Mouse (Mus musculus) testis, adult 2 months (tissue): ENCODE results near the gene Ugt1a8.

Experiments used
- CTCF ChIP-seq: fragments of 200-500 bp; IDR thresholded peaks from 2 replicates; pipeline ENCODE4 v1.5.1; 2012; ENCODE audit warnings: low read depth, mild to moderate bottlenecking, inconsistent platforms, low read length, moderate library complexity; ENCODE audit not compliant: control insufficient read depth, insufficient read depth, insufficient replicate concordance
- POLR2A ChIP-seq: fragments of 200-500 bp; IDR thresholded peaks from 2 replicates; pipeline ENCODE4 v1.6.1; 2012; ENCODE audit warnings: low read depth, mild to moderate bottlenecking, inconsistent platforms, low read length, moderate library complexity; ENCODE audit not compliant: control insufficient read depth

- no peak for TF ChIP-seq CTCF
- no peak for TF ChIP-seq POLR2A
These were observed 170.1 kb downstream of the Ugt1a8 start for GRCm38 (mm10) chr1:88257681-88258080.
